Mouse (Mus musculus) liver, embryonic 11.5 days (tissue): ENCODE measurements at regions not wholly inside any gene's neighbourhood (a gene's known extent, or its start where the extent isn't known, plus 50 kb on each side); places are given as distances from the start of the nearest gene placed in this dataset.

ENCODE experiments used
- ATAC-seq: fragments of 200-750 bp; cut with Nextera tagmentation; replicated peaks from 2 replicates; pipeline ENCODE4 v1.8.0; 2017; ENCODE audit warnings: moderate number of reproducible peaks, mild to moderate bottlenecking, moderate TSS enrichment, moderate library complexity; ENCODE audit not compliant: low FRiP score
- DNase-seq: peaks from one replicate; pipeline ENCODE4 v3.0.0-alpha.2; 2017; ENCODE audit warnings: low spot score
- H3K27ac ChIP-seq: fragments of 300-500 bp; sonication (generic); 2 replicates; pipeline ENCODE4 v1.5.1; 2014; ENCODE audit warnings: mild to moderate bottlenecking, low read depth, low read length, control low read depth
- H3K27me3 ChIP-seq: fragments of 300-500 bp; sonication (generic); replicated peaks from 2 replicates; pipeline ENCODE4 v1.6.1; 2014; ENCODE audit warnings: low read length, mixed read lengths; ENCODE audit not compliant: control insufficient read depth, insufficient read depth
- H3K36me3 ChIP-seq: fragments of 300-500 bp; sonication (generic); 2 replicates; pipeline ENCODE4 v1.6.1; 2014; ENCODE audit warnings: mild to moderate bottlenecking, low read length, moderate library complexity, mixed read lengths; ENCODE audit not compliant: control insufficient read depth, insufficient read depth
- H3K4me1 ChIP-seq: fragments of 300-500 bp; sonication (generic); replicated peaks from 2 replicates; pipeline ENCODE4 v1.6.1; 2014; ENCODE audit warnings: low read length, mixed read lengths; ENCODE audit not compliant: control insufficient read depth, insufficient read depth
- H3K4me2 ChIP-seq: fragments of 300-500 bp; sonication (generic); 2 replicates; pipeline ENCODE4 v1.6.1; 2014; ENCODE audit warnings: mild to moderate bottlenecking, control low read depth, moderate library complexity
- H3K4me3 ChIP-seq: fragments of 300-500 bp; sonication (generic); 2 replicates; pipeline ENCODE4 v1.5.1; 2014; ENCODE audit warnings: low read depth, low read length, control low read depth
- H3K9ac ChIP-seq: fragments of 300-500 bp; sonication (generic); 2 replicates; pipeline ENCODE4 v1.6.1; 2014; ENCODE audit warnings: low read depth, low read length, control low read depth
- H3K9me3 ChIP-seq: fragments of 300-500 bp; sonication (generic); 2 replicates; pipeline ENCODE4 v1.6.1; 2016; ENCODE audit warnings: low read length, inconsistent platforms, mixed read lengths; ENCODE audit not compliant: control insufficient read depth
- WGBS: fragments of 180-500 bp; shearing (Covaris S2); extraction: QIAGEN DNeasy Blood & Tissue Kit; methylation state at CpG from one replicate; pipeline ENCODE4 v1.1.7; 2014; 5-methylcytosine and 5-hydroxymethylcytosine counted together

GRCm38 (mm10) chr13:44458744-44459143 lies 270.5 kb upstream of the Jarid2 start:
- WGBS = 85% methylated on average over 3 of the region's 3 CpGs
- Histone ChIP-seq H3K4me3 (no peak overlapping the region), H3K27me3 (no peaks in the 10 kb centered on the region), H3K27ac (no peak overlapping the region), H3K9ac (no peak overlapping the region), H3K4me2 (no peak overlapping the region), H3K9me3 (no peaks in the 10 kb centered on the region; the same call in 1 of the 2 replicates), H3K36me3 (no peaks in the 10 kb centered on the region), H3K4me1 (no peaks in the 10 kb centered on the region)
- DNase-seq (no peak), ATAC-seq (no peak)

DNA sequence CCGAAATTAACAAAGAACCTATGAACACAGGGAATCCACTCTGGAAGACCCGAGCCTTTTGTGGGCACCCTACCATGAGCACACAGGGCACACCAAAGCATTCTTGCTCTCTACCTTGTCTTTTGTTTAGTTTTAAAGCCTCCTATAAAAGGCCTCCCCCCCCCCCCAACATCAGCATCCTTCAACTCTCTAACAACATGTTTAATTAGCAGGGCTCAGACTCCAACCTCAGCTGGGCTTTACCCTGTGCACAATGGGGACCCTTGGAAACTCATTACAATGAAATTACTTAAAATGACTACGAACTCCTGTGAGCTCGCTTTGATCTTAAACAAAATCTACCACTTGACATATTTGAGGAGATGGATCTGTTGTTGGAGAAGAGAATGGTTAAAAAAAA lies 270.1 kb upstream of the Jarid2 start:
- no peaks in the 10 kb centered on the region for H3K27me3 ChIP-seq
- no peak overlapping the region for H3K4me3 ChIP-seq
- no peak overlapping the region for H3K9ac ChIP-seq
- no peak overlapping the region for H3K27ac ChIP-seq
- DNase-seq = no peak
- H3K9me3 ChIP-seq = no peaks in the 10 kb centered on the region; the same call in 1 of the 2 replicates
- 81% methylated on average over 4 of the region's 4 CpGs for WGBS
- no peaks in the 10 kb centered on the region for H3K36me3 ChIP-seq
- no peak for ATAC-seq
- H3K4me1 ChIP-seq = no peaks in the 10 kb centered on the region
- H3K4me2 ChIP-seq = no peak overlapping the region

GRCm38 (mm10) chr13:44463675-44464074 lies 265.6 kb upstream of the Jarid2 start:
- Histone ChIP-seq H3K9me3 (no peaks in the 10 kb centered on the region), H3K4me3 (no peak overlapping the region), H3K27me3 (no peaks in the 10 kb centered on the region), H3K4me2 (no peak overlapping the region), H3K9ac (no peak overlapping the region), H3K27ac (no peak overlapping the region), H3K4me1 (no peaks in the 10 kb centered on the region), H3K36me3 (no peaks in the 10 kb centered on the region)
- no peak for ATAC-seq
- WGBS = 89% methylated on average over 4 of the region's 4 CpGs
- DNase-seq = no peak

- no peaks in the 10 kb centered on the region for H3K4me1 ChIP-seq
- no peaks in the 10 kb centered on the region for H3K36me3 ChIP-seq
- no peak overlapping the region for H3K4me3 ChIP-seq
- no peaks in the 10 kb centered on the region for H3K9me3 ChIP-seq
- no peak overlapping the region for H3K27ac ChIP-seq
- no peak overlapping the region for H3K4me2 ChIP-seq
- WGBS = 72% methylated on average over 7 of the region's 7 CpGs
- H3K9ac ChIP-seq = no peak overlapping the region
- H3K27me3 ChIP-seq = no peaks in the 10 kb centered on the region
- no peak for ATAC-seq
- no peak for DNase-seq
Observed at GRCm38 (mm10) chr13:44465567-44465966, 263.7 kb upstream of the Jarid2 start.

- no peak for ATAC-seq
- Histone ChIP-seq H3K27me3 (no peaks in the 10 kb centered on the region), H3K9me3 (no peaks in the 10 kb centered on the region), H3K27ac (no peak overlapping the region), H3K36me3 (no peaks in the 10 kb centered on the region), H3K9ac (no peak overlapping the region), H3K4me2 (no peak overlapping the region), H3K4me3 (no peak overlapping the region), H3K4me1 (no peaks in the 10 kb centered on the region)
- WGBS = 82% methylated on average over 14 of the region's 14 CpGs
- DNase-seq = no peak
Observed at GRCm38 (mm10) chr13:44468963-44469674, 260.2 kb upstream of the Jarid2 start.

DNA sequence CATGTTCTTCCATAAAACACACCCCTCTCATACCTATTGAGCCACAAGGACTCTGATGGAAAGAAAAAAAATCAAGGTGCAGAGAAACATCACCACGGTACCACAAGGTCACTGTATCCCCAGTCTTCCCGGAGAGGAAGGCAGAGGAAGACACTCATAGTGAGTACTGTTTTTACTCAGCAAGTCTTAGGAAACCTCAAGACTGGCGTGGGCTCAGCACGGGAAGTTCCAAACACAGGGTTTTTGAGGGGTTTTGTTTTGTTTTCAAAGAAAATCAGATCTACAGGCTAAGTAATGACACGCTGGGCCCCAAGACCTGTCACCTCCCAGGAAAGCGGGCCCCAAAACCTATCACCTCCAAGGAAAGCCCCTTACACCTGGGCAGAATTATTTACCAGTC lies 259.6 kb upstream of the Jarid2 start:
- 73% methylated on average over 6 of the region's 6 CpGs for WGBS
- Histone ChIP-seq H3K4me1 (no peaks in the 10 kb centered on the region), H3K9ac (no peak overlapping the region), H3K27ac (no peak overlapping the region), H3K27me3 (no peaks in the 10 kb centered on the region), H3K36me3 (no peaks in the 10 kb centered on the region), H3K4me2 (no peak overlapping the region), H3K4me3 (no peak overlapping the region), H3K9me3 (no peaks in the 10 kb centered on the region)
- ATAC-seq = no peak
- DNase-seq = no peak

- ATAC-seq (no peak), DNase-seq (no peak)
- H3K9ac ChIP-seq = no peak overlapping the region
- no peaks in the 10 kb centered on the region for H3K9me3 ChIP-seq
- H3K4me3 ChIP-seq = no peak overlapping the region
- no peaks in the 10 kb centered on the region for H3K27me3 ChIP-seq
- no peaks in the 10 kb centered on the region for H3K4me1 ChIP-seq
- WGBS = 64% methylated on average over 6 of the region's 6 CpGs
- no peaks in the 10 kb centered on the region for H3K36me3 ChIP-seq
- no peak overlapping the region for H3K4me2 ChIP-seq
- H3K27ac ChIP-seq = no peak overlapping the region
Observed at GRCm38 (mm10) chr13:44473200-44473599, 256.1 kb upstream of the Jarid2 start.

DNA sequence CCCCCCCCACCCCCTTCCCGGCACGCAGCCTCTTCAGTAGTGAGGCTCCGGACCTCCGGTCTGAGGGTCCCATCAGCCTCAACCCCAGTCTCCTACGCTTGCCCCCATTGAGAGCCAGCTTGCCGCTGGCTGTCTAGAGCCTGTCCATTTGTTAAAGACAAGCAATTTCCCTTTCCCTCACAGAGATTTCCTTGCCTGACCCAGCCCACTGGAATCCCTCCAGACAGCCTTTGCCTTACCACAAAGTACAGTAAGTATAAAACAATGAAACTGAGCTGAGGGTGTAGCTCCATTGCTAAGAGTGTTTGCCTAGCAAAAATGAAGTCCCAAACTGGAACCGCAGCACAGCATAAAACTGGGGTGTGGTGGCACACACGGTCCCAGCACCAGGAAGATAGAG lies 252.4 kb upstream of the Jarid2 start:
- DNase-seq = no peak
- ATAC-seq = no peak
- Histone ChIP-seq H3K36me3 (no peaks in the 10 kb centered on the region), H3K9me3 (no peaks in the 10 kb centered on the region), H3K4me2 (no peak overlapping the region), H3K27ac (no peak overlapping the region), H3K9ac (no peak overlapping the region), H3K4me3 (no peak overlapping the region), H3K27me3 (no peaks in the 10 kb centered on the region), H3K4me1 (no peaks in the 10 kb centered on the region)
- 61% methylated on average over 8 of the region's 8 CpGs for WGBS

DNA sequence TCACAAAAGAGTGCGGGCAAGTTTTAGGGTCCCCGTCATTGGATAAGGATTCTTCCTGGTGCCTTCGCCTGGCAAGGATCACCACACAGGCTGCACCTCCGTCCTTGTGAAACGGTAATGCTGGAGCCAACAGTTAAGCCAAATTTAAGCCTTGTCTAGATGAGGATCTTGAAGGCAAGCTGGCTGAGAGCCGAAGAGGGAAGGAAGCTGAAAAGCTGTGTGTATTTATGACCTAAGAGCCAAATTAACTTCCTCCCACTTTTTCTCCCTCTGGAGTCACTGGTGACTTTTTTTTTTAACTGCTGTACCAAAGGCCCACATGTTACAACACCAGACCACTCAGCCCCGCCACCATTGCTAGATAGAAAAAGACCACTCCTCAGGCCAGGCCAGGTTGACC lies 249.1 kb upstream of the Jarid2 start:
- no peak overlapping the region for H3K27ac ChIP-seq
- 60% methylated on average over 7 of the region's 7 CpGs for WGBS

More for the DNA sequence above, 249.1 kb upstream of the Jarid2 start:
- H3K36me3 ChIP-seq = no peaks in the 10 kb centered on the region
- no peaks in the 10 kb centered on the region for H3K27me3 ChIP-seq
- DNase-seq (no peak), ATAC-seq (no peak)
- H3K4me2 ChIP-seq = no peak overlapping the region
- H3K4me1 ChIP-seq = no peaks in the 10 kb centered on the region
- H3K9ac ChIP-seq = no peak overlapping the region
- H3K4me3 ChIP-seq = no peak overlapping the region
- no peaks in the 10 kb centered on the region for H3K9me3 ChIP-seq
